Comparison of ENCODE assay signal across 9 mouse cellular contexts in genomic region chr4:137865221-137865641, GRCm38 (mm10). TPM values are rescaled to one million over a fixed set of nuclear protein-coding genes. Genes with fewer than 3 reads are reported as not detected.
DNase-seq lines count a peak whose midpoint lies in the region; ATAC-seq and TF ChIP-seq lines count a peak whose summit lies in the region.
"Had no signal": no experiment of that assay in that cellular context is flagged by ENCODE, and none has a peak within 500 bp of the region (broad histone marks: within the 10 kb centered on the region; RNA-seq: fewer than 3 reads in every experiment).

No protein-coding gene starts in this region.

- no peak overlapping the region for H3K4me3 ChIP-seq in forebrain, embryonic 15.5 days
- no peak overlapping the region for H3K4me3 ChIP-seq in limb, embryonic 10.5 days
- H3K4me3 ChIP-seq in olfactory bulb, adult 2 months (ENCODE audit: insufficient read depth, low read depth, low read length), result peak overlapping the region; percentile 44
- H3K4me3 ChIP-seq: erythroblast, embryonic 14.5 days had no signal

- 50% methylated on average over 10 of the region's 10 CpGs for WGBS in forebrain, embryonic 15.5 days
- whole genome bisulfite sequencing in limb, embryonic 10.5 days, result 77% methylated on average over 10 of the region's 10 CpGs
- 31% methylated on average over 10 of the region's 10 CpGs for WGBS in olfactory bulb, adult 2 months

- H3K9me3 ChIP-seq in forebrain, embryonic 15.5 days, result no peaks in the 10 kb centered on the region
- no peaks in the 10 kb centered on the region for H3K9me3 ChIP-seq in limb, embryonic 10.5 days (replicated peaks)

- no peaks in the 10 kb centered on the region for H3K27me3 ChIP-seq in forebrain, embryonic 15.5 days
- no peaks in the 10 kb centered on the region for H3K27me3 ChIP-seq in limb, embryonic 10.5 days (ENCODE audit: low read depth, poor library complexity, severe bottlenecking)

- no peak for ATAC-seq in forebrain, embryonic 15.5 days (replicated peaks)

- no peak for TF ChIP-seq POLR2A in olfactory bulb, adult 2 months (IDR thresholded peaks at IDR 0.05; ENCODE audit: insufficient read depth, low read depth, low read length)

- peak; percentile 34 for DNase-seq in kidney, postnatal 14 days
- no peak for DNase-seq in kidney, postnatal 36 days
- no peak for DNase-seq in limb, embryonic 10.5 days (ENCODE audit: low spot score)
- no peak for DNase-seq in layer of hippocampus, adult 9-10 months (ENCODE audit: low spot score)
- DNase-seq in cerebellum, adult 11-12 months, result no peak
- DNase-seq in adrenal gland, postnatal 36 days, result no peak

- H3K27ac ChIP-seq in forebrain, embryonic 15.5 days (replicated peaks), result no peak overlapping the region
- 0 out of 2 replicates have a peak overlapping the region, but pooled peaks have one; percentile 33 for H3K27ac ChIP-seq in limb, embryonic 10.5 days
- H3K27ac ChIP-seq in olfactory bulb, adult 2 months (ENCODE audit: insufficient read depth, low read depth, low read length), result peak overlapping the region; percentile 86

- peaks cover 61% of the 10 kb centered on the region for H3K4me1 ChIP-seq in forebrain, embryonic 15.5 days
- peaks cover 87% of the 10 kb centered on the region for H3K4me1 ChIP-seq in limb, embryonic 10.5 days
- peaks cover 70% of the 10 kb centered on the region for H3K4me1 ChIP-seq in olfactory bulb, adult 2 months (ENCODE audit: control insufficient read depth, insufficient read depth, low read length)

- TF ChIP-seq CTCF in olfactory bulb, adult 2 months (IDR thresholded peaks at IDR 0.05; ENCODE audit: insufficient read depth, low read depth, low read length), result no peak

- H3K36me3 ChIP-seq in forebrain, embryonic 15.5 days, result no peaks in the 10 kb centered on the region
- no peaks in the 10 kb centered on the region for H3K36me3 ChIP-seq in limb, embryonic 10.5 days

- H3K9ac ChIP-seq in forebrain, embryonic 15.5 days (replicated peaks), result no peak overlapping the region

- H3K4me2 ChIP-seq in forebrain, embryonic 15.5 days (replicated peaks), result peak overlapping the region; percentile 16; the same call in 1 of the 2 replicates

RNA-seq across cellular contexts. Expression of gene Ece1, which starts 3.2 kb away (rescaled TPM):
- polyA plus RNA-seq in forebrain, embryonic 15.5 days (2015; fragmentation: Nextera tagmentation; extraction: Ambion mirVana), result 10.1 and 11.2 TPM in 2 replicates
- polyA plus RNA-seq in limb, embryonic 10.5 days (2016; fragmentation: Nextera tagmentation; extraction: Ambion mirVana), result 41.1 and 41.4 TPM in 2 replicates
- polyA plus RNA-seq in olfactory bulb, adult 2 months (2012; ENCODE audit: insufficient read depth, insufficient read length, low replicate concordance, missing spikeins), result not detected in 2 replicates
- 100 to 1,000 TPM; 256 to 280 TPM for total RNA-seq in adrenal gland, postnatal 36 days (2021)
